Mouse (Mus musculus) heart, postnatal 0 days (tissue): ENCODE measurements around the gene Ninl. TPM values are rescaled to one million over a fixed set of nuclear protein-coding genes. Genes with fewer than 3 reads are reported as not detected.
A peak's percentile ranks its signal among the peaks of the same experiment; 100 is the strongest.

ENCODE experiments used
- ATAC-seq: fragments of 200-750 bp; cut with Nextera tagmentation; 2 replicates; pipeline ENCODE4 v1.8.0; 2017; ENCODE audit warnings: low read depth, moderate number of reproducible peaks, moderate library complexity; ENCODE audit not compliant: insufficient read depth
- DNase-seq: peaks from one replicate; pipeline ENCODE4 v3.0.0-alpha.2; 2016; ENCODE audit warnings: low spot score
- H3K27ac ChIP-seq: fragments of 300-500 bp; sonication (generic); 2 replicates; pipeline ENCODE4 v1.5.1; 2014; ENCODE audit warnings: low read depth, mild to moderate bottlenecking
- H3K27me3 ChIP-seq: fragments of 300-500 bp; sonication (generic); 2 replicates; pipeline ENCODE4 v1.6.1; 2014; ENCODE audit warnings: low read length, mixed read lengths; ENCODE audit not compliant: control insufficient read depth, insufficient read depth
- H3K36me3 ChIP-seq: fragments of 300-500 bp; sonication (generic); replicated peaks from 2 replicates; pipeline ENCODE4 v1.6.1; 2014; ENCODE audit warnings: low read length, mixed read lengths; ENCODE audit not compliant: control insufficient read depth, insufficient read depth
- H3K4me1 ChIP-seq: fragments of 300-500 bp; sonication (generic); 2 replicates; pipeline ENCODE4 v1.6.1; 2014; ENCODE audit warnings: antibody characterized with exemption; ENCODE audit not compliant: control insufficient read depth, insufficient read depth
- H3K4me2 ChIP-seq: fragments of 300-500 bp; sonication (generic); 2 replicates; pipeline ENCODE4 v1.6.1; 2014; ENCODE audit warnings: low read depth, mild to moderate bottlenecking, low read length, moderate library complexity
- H3K4me3 ChIP-seq: fragments of 300-500 bp; sonication (generic); 2 replicates; pipeline ENCODE4 v1.5.1; 2014; ENCODE audit warnings: low read depth, low read length
- H3K9ac ChIP-seq: fragments of 300-500 bp; sonication (generic); replicated peaks from 2 replicates; pipeline ENCODE4 v1.6.1; 2014; ENCODE audit warnings: low read depth, low read length, mixed read lengths
- H3K9me3 ChIP-seq: fragments of 300-500 bp; sonication (generic); replicated peaks from 2 replicates; pipeline ENCODE4 v1.6.1; 2016; ENCODE audit warnings: low read length; ENCODE audit not compliant: control insufficient read depth
- CTCF ChIP-seq: IDR thresholded peaks from 2 replicates; pipeline ENCODE4 v1.5.1; 2016; ENCODE audit warnings: antibody characterized with exemption, control low read depth, low read depth
- EP300 ChIP-seq: IDR thresholded peaks from 2 replicates; pipeline ENCODE4 v1.6.1; 2016; ENCODE audit warnings: antibody characterized with exemption, low read depth
- WGBS: fragments of 180-500 bp; shearing (Covaris S2); extraction: QIAGEN DNeasy Blood & Tissue Kit; methylation state at CpG from one replicate; pipeline ENCODE4 v1.1.7; 2014; 5-methylcytosine and 5-hydroxymethylcytosine counted together
- polyA plus RNA-seq: library from polyadenylated mRNA; unstranded; fragments of >200 nt; fragmentation: Nextera tagmentation; extraction: Ambion mirVana; gene quantifications from 2 replicates; pipeline ENCODE4 v1.2.1, GENCODE M21; 2015
- total RNA-seq: library from RNA; depleted of rRNA; stranded (reverse); fragments of >200 nt; gene quantifications from 2 replicates; pipeline ENCODE4 v1.2.3, GENCODE M21; 2014; ENCODE audit warnings: low replicate concordance

Ninl gene
- total and polyA plus RNA-seq, 2 experiments from 2014 or later, result 0.27 to 1.4 TPM

GRCm38 (mm10) chr2:151037876-151038552 is 1.2 kb downstream of the Ninl start:
- WGBS, result 48% methylated on average over 18 of the region's 18 CpGs
- H3K27ac ChIP-seq, result no peak overlapping the region

GRCm38 (mm10) chr2:151037292-151037691 is 1.9 kb downstream of the Ninl start:
- no peak overlapping the region for H3K4me3 ChIP-seq
- 0 out of 2 replicates have a peak overlapping the region, but pooled peaks have one; percentile 6 for H3K9ac ChIP-seq
- H3K27me3 ChIP-seq, result no peaks in the 10 kb centered on the region
- DNase-seq (no peak), ATAC-seq (no peak)
- 96% methylated on average over 1 of the region's 1 CpGs for WGBS
- H3K36me3 ChIP-seq, result no peaks in the 10 kb centered on the region
- no peak for TF ChIP-seq EP300
- no peak for TF ChIP-seq CTCF
- H3K4me2 ChIP-seq, result no peak overlapping the region
- H3K9me3 ChIP-seq, result no peaks in the 10 kb centered on the region
- H3K4me1 ChIP-seq, result peaks cover 15% of the 10 kb centered on the region
- H3K27ac ChIP-seq, result no peak overlapping the region

More at GRCm38 (mm10) chr2:151037876-151038552, 1.2 kb downstream of the Ninl start:
- TF ChIP-seq CTCF, result no peak
- ATAC-seq (no peak), DNase-seq (no peak)
- Histone ChIP-seq H3K4me1 (peaks cover 15% of the 10 kb centered on the region), H3K9ac (peak overlapping the region; percentile 86; the same call in 1 of the 2 replicates), H3K9me3 (no peaks in the 10 kb centered on the region), H3K4me3 (peak overlapping the region; percentile 88), H3K27me3 (no peaks in the 10 kb centered on the region), H3K4me2 (peak overlapping the region; percentile 98), H3K36me3 (no peaks in the 10 kb centered on the region)

GRCm38 (mm10) chr2:151036721-151037120 is 2.5 kb downstream of the Ninl start:
- Histone ChIP-seq H3K9ac (no peak overlapping the region), H3K27me3 (no peaks in the 10 kb centered on the region), H3K36me3 (no peaks in the 10 kb centered on the region), H3K27ac (no peak overlapping the region), H3K4me2 (no peak overlapping the region), H3K4me3 (no peak overlapping the region), H3K4me1 (peaks cover 15% of the 10 kb centered on the region), H3K9me3 (no peaks in the 10 kb centered on the region)
- 74% methylated on average over 2 of the region's 2 CpGs for WGBS
- no peak for DNase-seq
- ATAC-seq, result no peak
- TF ChIP-seq EP300 (no peak), CTCF (no peak)

DNA sequence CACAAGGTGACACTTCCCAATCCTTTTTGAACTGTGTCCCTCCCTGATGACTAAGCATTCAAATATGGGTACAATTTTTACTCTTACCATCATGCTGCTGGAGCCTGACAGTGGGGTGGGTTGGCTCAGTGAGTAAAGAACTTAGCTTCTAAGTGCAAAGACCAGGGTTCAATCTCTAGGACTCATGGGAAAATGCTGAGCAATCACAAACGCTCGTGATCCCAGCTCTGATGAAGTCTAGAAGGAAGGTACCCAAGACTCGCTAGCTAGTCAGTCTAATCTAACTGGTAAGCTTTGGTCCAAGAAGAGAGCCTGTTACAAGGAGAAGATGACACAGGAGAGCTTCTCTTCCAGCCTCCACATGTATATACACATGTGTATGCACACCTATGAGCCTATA is 4.7 kb downstream of the Ninl start:
- H3K9me3 ChIP-seq, result no peaks in the 10 kb centered on the region
- H3K36me3 ChIP-seq, result no peaks in the 10 kb centered on the region
- no peak for DNase-seq
- TF ChIP-seq CTCF (no peak), EP300 (no peak)
- H3K27me3 ChIP-seq, result no peaks in the 10 kb centered on the region
- H3K27ac ChIP-seq, result no peak overlapping the region
- no peak overlapping the region for H3K9ac ChIP-seq
- no peak overlapping the region for H3K4me3 ChIP-seq
- H3K4me1 ChIP-seq, result peaks cover 9% of the 10 kb centered on the region
- 97% methylated on average over 3 of the region's 3 CpGs for WGBS
- no peak for ATAC-seq
- H3K4me2 ChIP-seq, result no peak overlapping the region

DNA sequence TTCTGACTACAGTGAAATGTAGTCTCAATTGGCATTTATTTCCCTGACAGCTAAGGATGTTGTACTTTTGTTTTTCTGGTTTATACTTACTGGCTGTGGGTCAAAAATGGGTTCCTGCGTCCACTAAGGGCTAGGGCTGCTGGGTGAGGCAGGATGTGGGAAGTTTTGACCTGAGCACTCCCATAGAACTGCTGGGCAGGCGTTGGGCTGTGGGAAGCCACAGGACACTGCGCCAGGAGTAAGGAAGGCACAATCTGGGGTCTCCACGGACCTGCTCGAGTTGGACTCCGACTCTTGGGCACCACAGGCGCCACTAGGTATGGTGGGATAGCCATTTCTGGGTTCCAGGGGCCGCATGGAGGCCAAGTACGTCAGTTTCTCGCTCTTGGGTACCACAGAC is 18.0 kb downstream of the Ninl start:
- Histone ChIP-seq H3K27ac (no peak overlapping the region), H3K36me3 (no peaks in the 10 kb centered on the region), H3K4me2 (no peak overlapping the region), H3K4me3 (no peak overlapping the region), H3K9me3 (no peaks in the 10 kb centered on the region), H3K9ac (no peak overlapping the region), H3K27me3 (no peaks in the 10 kb centered on the region), H3K4me1 (no peaks in the 10 kb centered on the region)
- 83% methylated on average over 10 of the region's 10 CpGs for WGBS
- no peak for TF ChIP-seq CTCF
- TF ChIP-seq EP300, result no peak
- ATAC-seq, result no peak
- DNase-seq, result no peak

GRCm38 (mm10) chr2:151015316-151015715 is 23.9 kb downstream of the Ninl start:
- no peaks in the 10 kb centered on the region for H3K4me1 ChIP-seq
- H3K9ac ChIP-seq, result no peak overlapping the region
- H3K27ac ChIP-seq, result no peak overlapping the region
- H3K4me3 ChIP-seq, result no peak overlapping the region
- no peak overlapping the region for H3K4me2 ChIP-seq
- H3K36me3 ChIP-seq, result no peaks in the 10 kb centered on the region
- no peaks in the 10 kb centered on the region for H3K9me3 ChIP-seq
- no peaks in the 10 kb centered on the region for H3K27me3 ChIP-seq
- DNase-seq (no peak), ATAC-seq (no peak)
- WGBS, result 74% methylated on average over 2 of the region's 2 CpGs
- TF ChIP-seq CTCF (no peak), EP300 (no peak)
